Mouse (Mus musculus) forebrain, embryonic 10.5 days (tissue): Measurements from ENCODE around the gene Nxf3. TPM values are rescaled to one million over a fixed set of nuclear protein-coding genes. Genes with fewer than 3 reads are reported as not detected.
"Not testable (repeated sequence)": the region's sequence is repeated elsewhere in the genome, so short reads cannot be mapped to it uniquely, and the experiment has no call there.

Source experiments
- DNase-seq: peaks from one replicate; pipeline ENCODE4 v3.0.0-alpha.2; 2017; ENCODE audit warnings: low spot score; ENCODE audit errors: extremely low spot score
- H3K27ac ChIP-seq: fragments of 300-500 bp; sonication (generic); 2 replicates; pipeline ENCODE4 v1.5.1; 2016; ENCODE audit warnings: mild to moderate bottlenecking
- H3K27me3 ChIP-seq: fragments of 300-500 bp; sonication (generic); 2 replicates; pipeline ENCODE4 v1.6.1; 2016; ENCODE audit warnings: mild to moderate bottlenecking; ENCODE audit not compliant: poor library complexity, severe bottlenecking
- H3K36me3 ChIP-seq: fragments of 300-500 bp; sonication (generic); replicated peaks from 2 replicates; pipeline ENCODE4 v1.6.1; 2016; ENCODE audit warnings: mild to moderate bottlenecking, moderate library complexity
- H3K4me1 ChIP-seq: fragments of 300-500 bp; sonication (generic); 2 replicates; pipeline ENCODE4 v1.6.1; 2016
- H3K4me3 ChIP-seq: fragments of 300-500 bp; sonication (generic); 2 replicates; pipeline ENCODE4 v1.5.1; 2016; ENCODE audit warnings: mild to moderate bottlenecking, moderate library complexity
- H3K9me3 ChIP-seq: fragments of 300-500 bp; sonication (generic); 2 replicates; pipeline ENCODE4 v1.6.1; 2016; ENCODE audit warnings: mild to moderate bottlenecking, moderate library complexity
- WGBS: fragments of 180-500 bp; shearing (Covaris S2); methylation state at CpG from one replicate; pipeline ENCODE4 v1.1.7; 2016; 5-methylcytosine and 5-hydroxymethylcytosine counted together
- polyA plus RNA-seq: library from polyadenylated mRNA; unstranded; fragments of >200 nt; fragmentation: Nextera tagmentation; extraction: Ambion mirVana; gene quantifications from 2 replicates; pipeline ENCODE4 v1.2.1, GENCODE M21; 2016

The Nxf3 gene
- polyA plus RNA-seq, 1 experiment from 2014 or later = not detected

GRCm38 (mm10) chrX:136060698-136061097 is 24.4 kb downstream of the Nxf3 start:
- peaks cover 23% of the 10 kb centered on the region for H3K27me3 ChIP-seq
- H3K4me3 ChIP-seq = no peak overlapping the region
- DNase-seq = no peak
- WGBS = 86% methylated on average over 1 of the region's 1 CpGs
- no peak overlapping the region for H3K27ac ChIP-seq
- H3K9me3 ChIP-seq = no peaks in the 10 kb centered on the region
- no peaks in the 10 kb centered on the region for H3K4me1 ChIP-seq
- H3K36me3 ChIP-seq = no peaks in the 10 kb centered on the region

- no peak for DNase-seq
- H3K27ac ChIP-seq = no peak overlapping the region
- no peaks in the 10 kb centered on the region for H3K4me1 ChIP-seq
- 84% methylated on average over 2 of the region's 2 CpGs for WGBS
- H3K27me3 ChIP-seq = peaks cover 16% of the 10 kb centered on the region; the same call in 1 of the 2 replicates
- no peaks in the 10 kb centered on the region for H3K36me3 ChIP-seq
- H3K9me3 ChIP-seq = no peaks in the 10 kb centered on the region
- no peak overlapping the region for H3K4me3 ChIP-seq
These were observed 33.8 kb downstream of the Nxf3 start for GRCm38 (mm10) chrX:136051219-136051618.

- DNase-seq = peak; percentile 40
- 19% methylated on average over 5 of the region's 5 CpGs for WGBS
- no peaks in the 10 kb centered on the region for H3K4me1 ChIP-seq
- no peak overlapping the region for H3K27ac ChIP-seq
- H3K9me3 ChIP-seq = no peaks in the 10 kb centered on the region
- no peaks in the 10 kb centered on the region for H3K36me3 ChIP-seq
- peaks cover 23% of the 10 kb centered on the region; the same call in 1 of the 2 replicates for H3K27me3 ChIP-seq
- no peak overlapping the region for H3K4me3 ChIP-seq
These were observed 37.5 kb downstream of the Nxf3 start for GRCm38 (mm10) chrX:136047528-136047927.

- Histone ChIP-seq H3K36me3 (no peaks in the 10 kb centered on the region), H3K27me3 (peaks cover 30% of the 10 kb centered on the region), H3K27ac (no peak overlapping the region), H3K4me3 (no peak overlapping the region), H3K4me1 (no peaks in the 10 kb centered on the region), H3K9me3 (no peaks in the 10 kb centered on the region)
- DNase-seq = no peak
- WGBS = 82% methylated on average over 1 of the region's 1 CpGs
These were observed 41.3 kb downstream of the Nxf3 start for GRCm38 (mm10) chrX:136043726-136044125.

GRCm38 (mm10) chrX:136032799-136033763 is 52.0 kb downstream of the Nxf3 start, which contains the start of gene Arxes1:
Arxes1 (plus strand) TSS chrX:136033367.
- 19% methylated on average over 20 of the region's 49 CpGs for WGBS
- Histone ChIP-seq H3K4me1 (peaks cover 17% of the 10 kb centered on the region), H3K27me3 (peaks cover 45% of the 10 kb centered on the region), H3K27ac (peak within 1 kb of the TSS; percentile 71; the same call in 1 of the 2 replicates), H3K4me3 (peak within 1 kb of the TSS; percentile 43)
- H3K36me3 ChIP-seq, H3K9me3 ChIP-seq: not testable (repeated sequence)
- peak; percentile 24 for DNase-seq

- H3K4me1 ChIP-seq = peaks cover 17% of the 10 kb centered on the region
- 84% methylated on average over 1 of the region's 1 CpGs for WGBS
These were observed 54.7 kb downstream of the Nxf3 start for GRCm38 (mm10) chrX:136030331-136030730.

More at GRCm38 (mm10) chrX:136030331-136030730, 54.7 kb downstream of the Nxf3 start:
- Histone ChIP-seq H3K27me3 (peaks cover 48% of the 10 kb centered on the region), H3K9me3 (no peaks in the 10 kb centered on the region), H3K27ac (no peak overlapping the region), H3K4me3 (no peak overlapping the region), H3K36me3 (no peaks in the 10 kb centered on the region)
- no peak for DNase-seq

Other genes with a start within 250 kb of the Nxf3 start
- 25.3 and 27.1 TPM in 2 replicates for gene Gprasp2, start 246.2 kb downstream of the Nxf3 start, polyA plus RNA-seq
- gene Arxes2, start 91.4 kb downstream of the Nxf3 start, polyA plus RNA-seq = 99.3 and 104 TPM in 2 replicates
- gene Arxes1, start 51.9 kb downstream of the Nxf3 start, polyA plus RNA-seq = 41.1 and 43.5 TPM in 2 replicates
- gene Bex2, start 17.0 kb downstream of the Nxf3 start, polyA plus RNA-seq = 288 and 293 TPM in 2 replicates
- gene Bex4, start 53.7 kb upstream of the Nxf3 start, polyA plus RNA-seq = 125 and 128 TPM in 2 replicates
- gene Tceal8, start 87.1 kb upstream of the Nxf3 start, polyA plus RNA-seq = 166 and 173 TPM in 2 replicates
- gene Tceal5, start 118.6 kb upstream of the Nxf3 start, polyA plus RNA-seq = 3.9 and 5.3 TPM in 2 replicates
- gene Tceal7, start 129.5 kb upstream of the Nxf3 start, polyA plus RNA-seq = 0.59 and 1.1 TPM in 2 replicates
- 186 and 192 TPM in 2 replicates for gene Bex1, start 130.3 kb upstream of the Nxf3 start, polyA plus RNA-seq
- 360 and 363 TPM in 2 replicates for gene Tceal9, start 159.8 kb upstream of the Nxf3 start, polyA plus RNA-seq
- gene Bex3, start 185.0 kb upstream of the Nxf3 start, polyA plus RNA-seq = 666 and 672 TPM in 2 replicates